In the genomic region with DNA sequence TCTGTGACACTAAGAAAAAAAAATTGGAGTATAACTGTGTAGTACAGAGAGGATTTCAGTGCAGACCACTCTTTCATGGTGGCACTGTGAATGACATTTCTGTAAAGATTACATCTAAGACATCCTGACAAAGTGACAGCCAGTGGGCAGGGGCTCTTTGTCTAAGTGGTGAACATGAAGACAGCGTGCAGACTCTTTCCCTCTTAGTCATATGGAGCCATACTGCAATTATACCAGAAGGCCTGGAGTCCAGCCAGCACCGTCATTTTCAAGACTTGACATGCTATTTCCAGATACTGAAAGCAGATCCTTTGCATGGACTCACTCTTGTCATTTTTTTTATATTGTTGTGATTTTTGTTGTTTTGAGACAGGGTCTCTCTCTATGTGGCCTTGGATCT, we compare ENCODE assay signal across 40 mouse cellular contexts. TPM values are rescaled to one million over a fixed set of nuclear protein-coding genes. Genes with fewer than 3 reads are reported as not detected.
A peak's percentile ranks its signal among the peaks of the same experiment; 100 is the strongest.
DNase-seq lines count a peak whose midpoint lies in the region; ATAC-seq lines count a peak whose summit lies in the region.
"Had no signal": no experiment of that assay in that cellular context is flagged by ENCODE, and none has a peak within 500 bp of the region (broad histone marks: within the 10 kb centered on the region; RNA-seq: fewer than 3 reads in every experiment).

No protein-coding gene starts in this region.

- 75% methylated on average over 2 of the region's 2 CpGs for WGBS in forebrain, embryonic 13.5 days
- WGBS in forebrain, embryonic 10.5 days: 88% methylated on average over 2 of the region's 2 CpGs
- WGBS in liver, embryonic 11.5 days: 80% methylated on average over 2 of the region's 2 CpGs

- no peak overlapping the region for H3K4me3 ChIP-seq in forebrain, embryonic 13.5 days
- no peak overlapping the region for H3K4me3 ChIP-seq in forebrain, embryonic 10.5 days
- H3K4me3 ChIP-seq in liver, embryonic 11.5 days (ENCODE audit: low read depth, low read length): no peak overlapping the region
- H3K4me3 ChIP-seq: embryonic facial prominence, embryonic 12.5 days; heart, embryonic 13.5 days; hindbrain, embryonic 15.5 days; limb, embryonic 12.5 days; lung, embryonic 15.5 days; midbrain, embryonic 10.5 days; midbrain, embryonic 15.5 days; neural tube, embryonic 15.5 days had no signal

- H3K4me2 ChIP-seq in forebrain, embryonic 13.5 days: no peak overlapping the region
- H3K4me2 ChIP-seq in liver, embryonic 11.5 days: no peak overlapping the region
- H3K4me2 ChIP-seq: embryonic facial prominence, embryonic 12.5 days; heart, embryonic 13.5 days; hindbrain, embryonic 15.5 days; limb, embryonic 12.5 days; lung, embryonic 15.5 days; midbrain, embryonic 15.5 days; neural tube, embryonic 15.5 days had no signal

- no peak overlapping the region for H3K9ac ChIP-seq in forebrain, embryonic 13.5 days
- no peak overlapping the region for H3K9ac ChIP-seq in liver, embryonic 11.5 days (ENCODE audit: low read depth, low read length)
- H3K9ac ChIP-seq: embryonic facial prominence, embryonic 12.5 days; heart, embryonic 13.5 days; hindbrain, embryonic 15.5 days; limb, embryonic 12.5 days; lung, embryonic 15.5 days; midbrain, embryonic 15.5 days; neural tube, embryonic 15.5 days had no signal

- H3K4me1 ChIP-seq in forebrain, embryonic 13.5 days: no peaks in the 10 kb centered on the region
- H3K4me1 ChIP-seq in forebrain, embryonic 10.5 days: no peaks in the 10 kb centered on the region
- no peaks in the 10 kb centered on the region for H3K4me1 ChIP-seq in liver, embryonic 11.5 days (replicated peaks; ENCODE audit: control insufficient read depth, insufficient read depth, low read length)
- H3K4me1 ChIP-seq: embryonic facial prominence, embryonic 12.5 days; heart, embryonic 13.5 days; hindbrain, embryonic 15.5 days; limb, embryonic 12.5 days; lung, embryonic 15.5 days; midbrain, embryonic 10.5 days; midbrain, embryonic 15.5 days; neural tube, embryonic 15.5 days had no signal

- no peak overlapping the region for H3K27ac ChIP-seq in forebrain, embryonic 13.5 days
- no peak overlapping the region for H3K27ac ChIP-seq in forebrain, embryonic 10.5 days
- no peak overlapping the region for H3K27ac ChIP-seq in liver, embryonic 11.5 days (ENCODE audit: low read depth, low read length)
- H3K27ac ChIP-seq: embryonic facial prominence, embryonic 12.5 days; heart, embryonic 13.5 days; hindbrain, embryonic 15.5 days; limb, embryonic 12.5 days; lung, embryonic 15.5 days; midbrain, embryonic 10.5 days; midbrain, embryonic 15.5 days; neural tube, embryonic 15.5 days had no signal

- H3K27me3 ChIP-seq in forebrain, embryonic 13.5 days: no peaks in the 10 kb centered on the region
- H3K27me3 ChIP-seq in forebrain, embryonic 10.5 days (ENCODE audit: poor library complexity, severe bottlenecking): no peaks in the 10 kb centered on the region
- H3K27me3 ChIP-seq in liver, embryonic 11.5 days (replicated peaks; ENCODE audit: control insufficient read depth, insufficient read depth, low read length): no peaks in the 10 kb centered on the region
- H3K27me3 ChIP-seq: embryonic facial prominence, embryonic 12.5 days; heart, embryonic 13.5 days; hindbrain, embryonic 15.5 days; limb, embryonic 12.5 days; lung, embryonic 15.5 days; midbrain, embryonic 15.5 days; neural tube, embryonic 15.5 days had no signal

- no peaks in the 10 kb centered on the region for H3K36me3 ChIP-seq in forebrain, embryonic 13.5 days (ENCODE audit: poor library complexity, severe bottlenecking)
- no peaks in the 10 kb centered on the region for H3K36me3 ChIP-seq in forebrain, embryonic 10.5 days (replicated peaks)
- H3K36me3 ChIP-seq in liver, embryonic 11.5 days (ENCODE audit: control insufficient read depth, insufficient read depth, low read length): no peaks in the 10 kb centered on the region
- H3K36me3 ChIP-seq: embryonic facial prominence, embryonic 12.5 days; heart, embryonic 13.5 days; hindbrain, embryonic 15.5 days; limb, embryonic 12.5 days; lung, embryonic 15.5 days; midbrain, embryonic 10.5 days; midbrain, embryonic 15.5 days; neural tube, embryonic 15.5 days had no signal

- ATAC-seq in forebrain, embryonic 13.5 days: peak; percentile 58; the same call in 1 of the 2 replicates
- ATAC-seq in liver, embryonic 11.5 days (replicated peaks; ENCODE audit: low FRiP score): no peak
- ATAC-seq: inflammation-experienced regulatory T-cells, adult 6 months; midbrain, embryonic 15.5 days had no signal

- no peak for DNase-seq in forebrain, embryonic 10.5 days (ENCODE audit: extremely low spot score, low spot score)
- DNase-seq in layer of hippocampus, adult 18-20 months (ENCODE audit: low spot score in 2 of 2): peak; percentile 13 to 53
- no peak for DNase-seq in layer of hippocampus, adult 11-12 months (ENCODE audit: low spot score)
- DNase-seq in right cerebral cortex, postnatal 4 days: peak; percentile 90
- no peak for DNase-seq in right cerebral cortex, postnatal 25 days
- no peak for DNase-seq in liver, embryonic 11.5 days (ENCODE audit: low spot score)
- no peak for DNase-seq in spleen, postnatal 10 days (ENCODE audit: low spot score in 2 of 2)
- DNase-seq: adrenal gland, postnatal 25 days; cerebellum, adult 11 months; cerebellum, adult 9-10 months; cerebellum, postnatal 36 days; gastrocnemius, postnatal 25 days; heart, postnatal 10 days; kidney, adult 11 months; kidney, postnatal 25 days; retina, postnatal 1 day; thymus, postnatal 14 days had no signal

- no peaks in the 10 kb centered on the region for H3K9me3 ChIP-seq in forebrain, embryonic 13.5 days (replicated peaks)
- H3K9me3 ChIP-seq in forebrain, embryonic 10.5 days: no peaks in the 10 kb centered on the region
- H3K9me3 ChIP-seq in liver, embryonic 11.5 days (ENCODE audit: control insufficient read depth, low read length): no peaks in the 10 kb centered on the region
- H3K9me3 ChIP-seq: embryonic facial prominence, embryonic 12.5 days; heart, embryonic 13.5 days; hindbrain, embryonic 15.5 days; limb, embryonic 12.5 days; lung, embryonic 15.5 days; midbrain, embryonic 10.5 days; midbrain, embryonic 15.5 days; neural tube, embryonic 15.5 days had no signal

RNA-seq across cellular contexts. Expression of gene Gm10985, which starts 10.6 kb away (rescaled TPM):
- not detected in 2 replicates for polyA plus RNA-seq in forebrain, embryonic 13.5 days (2015; fragmentation: Nextera tagmentation; extraction: Ambion mirVana)
- not detected in 2 replicates for polyA plus RNA-seq in forebrain, embryonic 10.5 days (2016; fragmentation: Nextera tagmentation; extraction: Ambion mirVana)
- total RNA-seq in layer of hippocampus, adult 18-20 months (2021): not detected
- polyA plus RNA-seq in liver, embryonic 11.5 days (2014; fragmentation: Nextera tagmentation; extraction: Ambion mirVana): not detected in 2 replicates
- total RNA-seq: adrenal gland, adult 18-20 months; adrenal gland, postnatal 25 days; gastrocnemius, adult 18-20 months; gastrocnemius, postnatal 25 days; heart, adult 8-10 months; heart, postnatal 10 days; hematopoietic stem cell, adult 5-6 weeks; layer of hippocampus, adult 8-10 months; layer of hippocampus, postnatal 25 days; liver, adult 2 months; megakaryocyte progenitor cell, adult 5-6 weeks; MEL had no signal
- polyA plus RNA-seq: embryonic facial prominence, embryonic 12.5 days; heart, embryonic 13.5 days; hindbrain, embryonic 15.5 days; inflammation-experienced regulatory T-cells, adult 6 months; kidney, embryonic 14.5 days; limb, embryonic 12.5 days; liver, adult 2 months; liver, embryonic 16.5 days; lung, embryonic 15.5 days; midbrain, embryonic 10.5 days; midbrain, embryonic 15.5 days; neural tube, embryonic 15.5 days; stomach, embryonic 16.5 days; urinary bladder, adult 2 months had no signal

RNA-seq across cellular contexts. Expression of gene Ufm1, which starts 29.4 kb away (rescaled TPM):
- 109 and 113 TPM in 2 replicates for polyA plus RNA-seq in forebrain, embryonic 13.5 days (2015; fragmentation: Nextera tagmentation; extraction: Ambion mirVana)
- 94.3 and 99.0 TPM in 2 replicates for polyA plus RNA-seq in forebrain, embryonic 10.5 days (2016; fragmentation: Nextera tagmentation; extraction: Ambion mirVana)
- 10 to 100 TPM; 74.0 to 83.0 TPM for total RNA-seq in layer of hippocampus, adult 18-20 months (2021)
- 93.4 and 105 TPM in 2 replicates for polyA plus RNA-seq in liver, embryonic 11.5 days (2014; fragmentation: Nextera tagmentation; extraction: Ambion mirVana)

Comparison
In these comparisons a context has a peak if more than half of its experiments do, and no peak if none do; other contexts are left out.
1. DNase-seq: peak in layer of hippocampus, adult 18-20 months (2 of 2) and right cerebral cortex, postnatal 4 days (single experiment); none in forebrain, embryonic 10.5 days (single experiment), layer of hippocampus, adult 11-12 months (single experiment), right cerebral cortex, postnatal 25 days (single experiment), liver, embryonic 11.5 days (single experiment) and spleen, postnatal 10 days (0 of 2).